Mouse (Mus musculus): Measurements from ENCODE around the gene Stom.

Stom gene

GRCm38 (mm10) chr2:35270531-35270984, 66.2 kb downstream of the Stom start:
- DNase-seq = peak; percentile 74 to 82

- DNase-seq = peak; percentile 52 to 66
Observed at GRCm38 (mm10) chr2:35269716-35270260, 67.0 kb downstream of the Stom start.

- no peak for DNase-seq
Observed at GRCm38 (mm10) chr2:35269136-35269535, 67.6 kb downstream of the Stom start.

GRCm38 (mm10) chr2:35267876-35268566, 68.8 kb downstream of the Stom start:
- no peak for DNase-seq

GRCm38 (mm10) chr2:35267156-35267875, 69.5 kb downstream of the Stom start:
- peak; percentile 62 to 74 for DNase-seq

GRCm38 (mm10) chr2:35266251-35266905, 70.4 kb downstream of the Stom start:
- no peak for DNase-seq

GRCm38 (mm10) chr2:35265775-35266174, 71.0 kb downstream of the Stom start:
- no peak for DNase-seq

GRCm38 (mm10) chr2:35265296-35265695, 71.5 kb downstream of the Stom start:
- peak; percentile 48 to 68 for DNase-seq

GRCm38 (mm10) chr2:35264095-35264494, 72.7 kb downstream of the Stom start:
- DNase-seq = no peak
